Mouse (Mus musculus) spleen, postnatal 14 days (tissue): ENCODE results near the gene Bicdl2.

Experiments used
- DNase-seq, 2 experiments: peaks; one replicate each; pipeline ENCODE4 v3.0.0; 2021 to 2022; ENCODE audit warnings: low spot score in 2 of 2

Bicdl2 gene

DNA sequence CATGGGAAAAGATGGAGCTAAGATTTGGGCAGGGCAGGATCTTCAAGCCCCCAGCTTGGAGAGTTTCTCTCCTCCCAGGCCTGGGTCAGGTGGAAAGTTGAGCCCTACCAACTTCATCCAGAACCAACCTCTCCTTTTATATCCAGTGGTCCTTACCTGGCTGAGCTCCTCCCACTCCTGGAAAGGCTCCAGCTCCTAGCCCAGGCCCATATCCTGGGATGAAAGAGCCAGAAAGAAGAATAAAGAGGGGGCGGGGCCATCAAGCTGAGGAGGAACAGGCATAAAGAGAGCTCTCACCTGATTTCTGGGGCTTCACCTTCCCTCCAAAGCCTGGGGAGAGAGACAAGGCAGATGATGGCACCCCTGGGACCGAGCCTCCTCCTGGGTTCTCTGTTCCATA, 56.7 kb downstream of the Bicdl2 start:
- DNase-seq: no peak
